Mouse (Mus musculus): ENCODE data around the gene Sptbn2.
A peak's percentile ranks its signal among the peaks of the same experiment; 100 is the strongest.

Gene Sptbn2

DNA sequence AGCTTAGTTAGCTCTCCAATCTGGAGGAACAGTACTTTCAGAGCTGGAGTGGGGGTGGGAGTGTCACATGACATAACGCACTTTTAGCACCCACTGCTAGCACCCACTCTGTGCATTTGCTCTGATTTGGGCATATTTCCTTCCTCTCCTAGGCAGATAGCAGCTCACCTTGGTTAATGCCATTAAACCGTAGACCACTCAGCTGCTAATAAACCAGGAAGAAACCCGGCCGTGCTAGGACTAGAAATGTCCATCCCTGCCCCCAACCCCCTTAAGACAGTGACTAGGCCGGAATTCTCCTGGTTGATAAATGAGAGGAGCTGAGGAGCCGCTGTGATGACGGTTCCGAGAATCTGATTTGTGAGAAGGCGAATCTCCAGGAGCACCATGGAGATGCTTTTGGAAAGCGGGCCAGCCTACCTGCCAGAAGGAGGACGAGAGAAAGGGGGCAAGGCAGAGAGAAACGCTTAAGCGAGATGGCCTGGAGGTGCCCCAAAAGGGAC is at the start of gene Sptbn2:
Sptbn2 (plus strand) TSS at position 70 of the 503 bp plus-strand sequence.
- DNase-seq (ENCODE audit: low spot score): no peak

- DNase-seq (ENCODE audit: low spot score): peak; percentile 8
Measured at GRCm38 (mm10) chr19:4666815-4667214, 44.2 kb upstream of the Sptbn2 start.

DNA sequence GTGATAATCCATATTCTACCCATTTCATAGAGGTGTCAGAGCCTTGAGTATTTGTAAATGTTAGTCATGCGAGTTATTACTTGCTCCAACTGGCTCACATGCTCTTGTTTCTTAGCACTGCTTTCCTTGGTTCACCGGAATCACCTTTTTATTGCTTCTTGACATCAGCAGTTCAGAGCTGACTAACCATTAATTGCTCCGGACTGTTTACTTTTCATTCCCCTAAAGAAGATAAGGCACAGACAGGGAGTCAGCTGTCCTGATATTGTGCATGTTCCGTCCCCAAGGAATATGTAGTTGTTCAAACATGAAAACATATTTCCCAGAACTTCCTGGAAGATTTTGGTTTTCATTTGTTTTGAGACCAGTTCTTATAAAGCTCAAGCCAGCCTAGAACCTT is 40.2 kb upstream of the Sptbn2 start:
- no peak for DNase-seq (ENCODE audit: low spot score)

GRCm38 (mm10) chr19:4672401-4672800 is 38.6 kb upstream of the Sptbn2 start:
- DNase-seq (ENCODE audit: low spot score): no peak

DNA sequence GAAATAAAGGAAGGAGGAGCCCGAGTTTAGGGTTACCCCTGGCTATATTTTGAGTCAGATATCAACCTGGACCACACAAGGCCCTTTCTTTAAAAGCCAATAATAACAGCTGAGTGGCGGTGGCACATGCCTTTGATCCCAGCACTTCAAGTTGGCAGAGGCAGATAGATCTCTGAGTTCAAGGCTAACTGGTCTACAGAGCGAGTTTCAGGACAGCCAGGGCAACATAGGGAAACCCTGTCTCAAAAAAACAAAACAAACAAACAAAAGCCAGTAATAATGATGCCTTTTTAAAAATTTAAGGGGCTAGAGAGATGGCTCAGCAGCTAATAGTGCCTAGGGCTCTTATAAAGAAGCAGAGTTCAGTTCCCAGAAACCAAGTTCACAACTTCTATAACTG is 16.6 kb upstream of the Sptbn2 start:
- DNase-seq (ENCODE audit: low spot score): no peak

- DNase-seq (ENCODE audit: low spot score): no peak
Measured at GRCm38 (mm10) chr19:4697121-4697520, 13.8 kb upstream of the Sptbn2 start.

DNA sequence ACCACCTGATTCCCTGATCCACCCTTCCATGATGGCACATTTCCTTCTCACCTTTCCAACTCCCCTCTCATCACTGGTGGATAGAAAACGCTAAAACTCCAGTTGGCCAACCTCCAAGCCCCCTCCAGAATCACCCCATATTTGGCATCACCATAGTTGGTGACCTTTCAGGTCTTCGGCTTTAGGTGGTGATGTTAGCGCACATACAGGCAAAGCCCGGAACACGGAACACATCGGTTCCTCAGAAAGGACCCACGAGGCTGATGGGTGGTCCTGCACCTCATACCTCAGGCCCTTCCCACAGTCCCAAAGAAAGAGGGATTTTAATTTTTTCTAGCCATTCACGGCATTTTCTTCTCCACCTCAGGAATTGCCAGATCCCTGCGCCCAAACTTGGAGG is 13.2 kb upstream of the Sptbn2 start:
- no peak for DNase-seq (ENCODE audit: low spot score)

DNA sequence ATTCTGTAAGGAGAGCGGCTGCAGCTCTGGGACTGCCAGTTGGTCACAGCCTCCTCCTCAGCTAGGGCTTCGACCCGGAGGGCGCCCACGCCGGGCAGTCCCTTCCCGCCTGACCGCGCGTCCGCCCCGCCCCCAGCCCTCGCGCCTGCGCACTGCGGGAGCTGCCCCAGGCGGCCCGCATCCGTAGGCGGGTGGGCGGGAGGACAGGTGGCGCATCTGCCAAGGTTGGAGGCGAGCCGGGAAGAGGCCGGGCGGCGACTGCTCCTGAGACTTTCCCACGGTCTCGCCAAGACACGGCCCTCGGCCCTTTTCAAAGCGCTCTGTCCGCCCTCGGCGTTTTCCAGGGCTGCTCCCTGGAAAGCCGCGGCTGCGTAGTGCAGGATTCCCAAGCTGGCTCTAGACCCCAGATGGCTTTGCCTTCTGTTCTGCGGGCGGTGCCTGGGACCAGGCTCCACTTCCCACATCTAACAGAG is 12.7 kb upstream of the Sptbn2 start, which contains the start of gene Gm960:
Gm960 (minus strand) TSS at position 464 of the 473 bp plus-strand sequence.
- DNase-seq (ENCODE audit: low spot score): peak; percentile 73

GRCm38 (mm10) chr19:4698856-4699255 is 12.1 kb upstream of the Sptbn2 start:
- DNase-seq (ENCODE audit: low spot score): peak; percentile 10

- DNase-seq (ENCODE audit: low spot score): no peak
Measured at GRCm38 (mm10) chr19:4699821-4700220, 11.1 kb upstream of the Sptbn2 start.

- no peak for DNase-seq (ENCODE audit: low spot score)
Measured at GRCm38 (mm10) chr19:4700656-4701055, 10.3 kb upstream of the Sptbn2 start.

DNA sequence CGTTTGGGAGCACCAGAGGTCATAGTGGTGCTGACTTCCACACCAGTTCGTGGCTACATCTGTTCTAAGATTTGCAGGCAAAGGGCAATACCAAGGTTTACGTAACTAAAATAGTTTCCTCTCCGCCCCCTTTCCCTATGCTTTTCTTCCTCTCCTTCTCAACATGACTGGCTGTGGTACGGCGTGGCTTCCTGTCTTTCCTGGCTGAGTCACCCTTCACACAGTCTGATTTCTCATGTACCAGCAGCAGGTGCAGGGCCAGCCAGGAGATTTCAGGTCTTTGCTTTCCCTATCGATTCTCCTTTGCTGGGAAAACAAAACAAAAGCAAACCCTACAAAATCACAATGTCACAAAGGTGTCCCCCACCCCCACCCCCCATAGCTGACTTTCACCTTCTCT is 9.7 kb upstream of the Sptbn2 start:
- DNase-seq (ENCODE audit: low spot score): no peak

DNA sequence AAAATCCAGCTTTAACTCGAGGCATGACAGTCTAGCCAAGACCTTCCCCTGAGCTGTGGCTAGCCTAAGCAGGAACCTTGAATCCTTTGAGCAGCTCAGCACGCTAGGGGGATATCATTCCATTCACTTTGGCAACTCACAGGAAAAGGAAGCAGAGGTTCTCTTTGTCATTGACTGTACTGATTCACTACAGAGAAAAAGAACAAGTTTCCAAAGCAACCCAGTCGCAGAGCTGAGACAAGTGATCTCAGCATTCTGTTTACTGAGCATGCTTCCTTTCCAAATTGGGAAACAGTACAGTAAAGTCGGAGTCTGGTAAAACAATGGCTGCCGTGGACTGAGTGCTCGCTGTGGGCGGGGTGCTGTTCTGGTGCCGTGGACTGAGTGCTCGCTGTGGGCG is 2.2 kb upstream of the Sptbn2 start:
- DNase-seq (ENCODE audit: low spot score): no peak

GRCm38 (mm10) chr19:4711601-4712155 is 711 bp downstream of the Sptbn2 start:
- DNase-seq (ENCODE audit: low spot score): no peak

DNA sequence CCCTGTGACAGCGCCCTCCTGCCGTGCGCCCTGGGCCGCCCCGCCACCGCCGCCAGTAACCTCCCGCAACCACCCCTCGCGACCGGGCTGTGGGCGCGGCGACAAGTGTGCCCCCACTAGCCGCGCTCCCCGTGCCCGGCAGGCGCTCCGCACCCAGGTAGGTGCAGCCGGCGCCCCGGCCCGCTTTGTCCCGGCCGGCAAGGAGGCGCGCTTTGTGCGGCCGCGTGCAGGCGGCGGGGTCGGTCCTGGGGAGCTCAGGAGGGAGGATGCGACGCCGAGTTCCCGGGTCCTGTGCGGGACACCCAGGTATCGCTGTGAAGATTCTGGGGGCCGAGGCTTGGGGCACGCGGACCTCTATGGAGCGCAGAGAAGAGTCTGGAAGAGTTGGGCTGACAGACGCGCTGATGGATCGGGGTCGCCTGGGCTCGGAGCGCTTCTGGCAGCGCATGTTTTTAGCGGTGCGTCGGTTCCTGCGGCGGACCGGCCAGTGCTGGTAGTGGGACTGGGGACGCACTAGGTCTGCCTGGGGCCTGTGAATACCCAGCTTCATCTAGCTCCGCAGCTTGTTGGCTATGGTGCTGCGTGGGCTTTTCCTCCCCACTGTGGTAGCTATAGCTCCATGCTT is 1.3 kb downstream of the Sptbn2 start:
- DNase-seq (ENCODE audit: low spot score): no peak

- no peak for DNase-seq (ENCODE audit: low spot score)
Measured at GRCm38 (mm10) chr19:4712781-4713526, 2.0 kb downstream of the Sptbn2 start.

GRCm38 (mm10) chr19:4713886-4714285 is 2.9 kb downstream of the Sptbn2 start:
- DNase-seq (ENCODE audit: low spot score): no peak

- DNase-seq (ENCODE audit: low spot score): no peak
Measured at GRCm38 (mm10) chr19:4716756-4717155, 5.8 kb downstream of the Sptbn2 start.

DNA sequence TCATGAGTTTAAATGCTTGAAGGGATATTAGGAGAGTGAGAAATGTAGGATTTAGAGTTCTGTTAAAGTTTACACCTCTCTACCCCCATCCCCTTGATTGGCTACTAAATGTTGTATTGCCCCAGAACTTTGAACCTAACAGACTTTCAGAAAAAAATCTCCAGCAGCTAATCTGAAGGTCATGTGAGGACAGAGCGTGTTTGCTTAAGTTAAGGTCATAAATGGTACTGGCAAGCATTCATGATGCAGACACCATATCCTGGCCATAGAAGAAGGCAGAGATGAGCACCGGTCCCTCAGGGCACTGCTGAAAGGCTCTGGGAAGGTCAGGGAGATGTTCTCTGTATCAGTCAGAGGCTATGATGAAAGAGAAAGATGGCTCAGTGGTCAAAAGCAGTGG is 6.3 kb downstream of the Sptbn2 start:
- no peak for DNase-seq (ENCODE audit: low spot score)

GRCm38 (mm10) chr19:4718716-4719115 is 7.7 kb downstream of the Sptbn2 start:
- DNase-seq (ENCODE audit: low spot score): no peak

DNA sequence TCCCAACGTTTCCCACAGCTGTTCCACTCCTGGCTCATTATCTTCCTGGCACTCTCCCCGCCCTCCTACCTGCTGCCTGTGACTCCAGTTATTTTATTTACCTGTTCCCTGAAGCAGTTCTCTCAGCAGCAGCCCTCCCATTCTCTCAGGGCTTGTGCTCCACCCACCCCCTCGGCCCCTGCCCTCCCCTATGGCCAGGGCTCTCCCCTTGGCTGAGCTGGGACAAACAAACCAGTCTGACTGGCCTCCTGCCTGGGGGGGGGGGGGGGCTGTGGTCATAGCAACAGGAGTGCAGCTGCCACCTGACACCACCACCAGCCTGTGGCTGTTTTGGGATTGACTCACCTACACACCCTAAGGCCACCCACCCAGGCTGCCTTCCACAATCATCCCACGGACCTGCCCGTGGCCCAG is 8.4 kb downstream of the Sptbn2 start:
- DNase-seq (ENCODE audit: low spot score): no peak

GRCm38 (mm10) chr19:4720112-4720511 is 9.1 kb downstream of the Sptbn2 start:
- DNase-seq (ENCODE audit: low spot score): no peak

GRCm38 (mm10) chr19:4720671-4721244 is 9.8 kb downstream of the Sptbn2 start:
- no peak for DNase-seq (ENCODE audit: low spot score)

All from MN1 (cell line).